Mouse (Mus musculus): ENCODE measurements around the gene Aifm1. TPM values are rescaled to one million over a fixed set of nuclear protein-coding genes. Genes with fewer than 3 reads are reported as not detected.
A peak's percentile ranks its signal among the peaks of the same experiment; 100 is the strongest.

Gene Aifm1
- polyA plus RNA-seq, 1 experiment from 2014 or later: 70.3 TPM

DNA sequence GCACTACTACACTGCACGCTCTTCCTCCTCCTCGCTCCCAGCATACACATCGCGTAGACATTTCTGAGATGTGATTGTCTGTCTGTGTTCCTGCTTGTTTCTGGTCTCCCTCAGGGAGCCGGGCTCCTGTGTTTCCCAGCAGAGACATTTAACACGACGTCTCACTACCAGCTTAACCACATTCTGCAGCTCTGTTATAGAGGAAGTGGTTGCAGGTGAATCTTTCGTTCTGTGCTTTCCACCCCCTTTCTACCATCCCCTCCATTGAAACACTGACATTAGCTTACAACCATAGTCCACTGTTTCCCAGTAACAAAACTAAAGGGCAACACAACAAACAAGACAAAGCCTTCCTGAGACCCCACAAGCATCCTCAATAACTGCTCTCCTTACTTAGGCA, 19.6 kb downstream of the Aifm1 start:
- no peak overlapping the region for H3K4me2 ChIP-seq
- no peak for ATAC-seq (ENCODE audit: insufficient number of reproducible peaks, insufficient read depth, low FRiP score, low TSS enrichment, low read depth)
- 91% methylated on average over 8 of the region's 8 CpGs for WGBS
- H3K9me3 ChIP-seq: no peaks in the 10 kb centered on the region
- H3K27me3 ChIP-seq: no peaks in the 10 kb centered on the region
- H3K4me3 ChIP-seq: no peak overlapping the region
- H3K36me3 ChIP-seq: peaks cover 20% of the 10 kb centered on the region
- no peak overlapping the region for H3K27ac ChIP-seq
- no peak overlapping the region for H3K9ac ChIP-seq
- no peaks in the 10 kb centered on the region for H3K4me1 ChIP-seq

GRCm38 (mm10) chrX:48481687-48482086, 31.7 kb downstream of the Aifm1 start:
- no peak overlapping the region for H3K9ac ChIP-seq
- peaks cover 29% of the 10 kb centered on the region for H3K36me3 ChIP-seq
- H3K27ac ChIP-seq: no peak overlapping the region
- no peak overlapping the region for H3K4me3 ChIP-seq
- H3K4me2 ChIP-seq: no peak overlapping the region
- ATAC-seq (ENCODE audit: insufficient number of reproducible peaks, insufficient read depth, low FRiP score, low TSS enrichment, low read depth): no peak
- H3K9me3 ChIP-seq: no peaks in the 10 kb centered on the region
- H3K27me3 ChIP-seq: no peaks in the 10 kb centered on the region
- no peaks in the 10 kb centered on the region for H3K4me1 ChIP-seq
- WGBS: 90% methylated on average over 7 of the region's 7 CpGs

DNA sequence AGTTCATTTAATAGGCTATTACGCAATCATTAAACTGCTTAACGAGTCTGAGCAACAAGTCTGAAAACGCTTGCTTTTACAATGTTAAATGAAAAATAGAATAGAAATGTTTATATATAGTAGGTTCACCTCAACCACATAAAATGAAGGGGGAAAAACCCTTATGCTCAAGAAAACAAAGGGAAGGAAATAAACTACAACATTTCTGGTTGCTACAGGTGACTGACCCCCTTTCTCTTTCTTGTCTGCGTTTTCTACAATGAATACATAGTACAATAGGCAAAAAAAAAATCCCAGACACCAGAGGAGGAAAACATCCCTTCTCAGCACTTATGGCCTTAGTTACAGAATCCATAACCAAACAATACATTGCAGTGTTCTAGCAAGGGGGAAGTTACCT, 32.3 kb downstream of the Aifm1 start:
- Histone ChIP-seq H3K36me3 (peaks cover 32% of the 10 kb centered on the region), H3K27me3 (no peaks in the 10 kb centered on the region), H3K4me1 (no peaks in the 10 kb centered on the region), H3K4me2 (no peak overlapping the region), H3K9ac (no peak overlapping the region), H3K4me3 (no peak overlapping the region), H3K27ac (no peak overlapping the region), H3K9me3 (no peaks in the 10 kb centered on the region)
- WGBS: 79% methylated on average over 4 of the region's 4 CpGs
- ATAC-seq (ENCODE audit: insufficient number of reproducible peaks, insufficient read depth, low FRiP score, low TSS enrichment, low read depth): no peak

DNA sequence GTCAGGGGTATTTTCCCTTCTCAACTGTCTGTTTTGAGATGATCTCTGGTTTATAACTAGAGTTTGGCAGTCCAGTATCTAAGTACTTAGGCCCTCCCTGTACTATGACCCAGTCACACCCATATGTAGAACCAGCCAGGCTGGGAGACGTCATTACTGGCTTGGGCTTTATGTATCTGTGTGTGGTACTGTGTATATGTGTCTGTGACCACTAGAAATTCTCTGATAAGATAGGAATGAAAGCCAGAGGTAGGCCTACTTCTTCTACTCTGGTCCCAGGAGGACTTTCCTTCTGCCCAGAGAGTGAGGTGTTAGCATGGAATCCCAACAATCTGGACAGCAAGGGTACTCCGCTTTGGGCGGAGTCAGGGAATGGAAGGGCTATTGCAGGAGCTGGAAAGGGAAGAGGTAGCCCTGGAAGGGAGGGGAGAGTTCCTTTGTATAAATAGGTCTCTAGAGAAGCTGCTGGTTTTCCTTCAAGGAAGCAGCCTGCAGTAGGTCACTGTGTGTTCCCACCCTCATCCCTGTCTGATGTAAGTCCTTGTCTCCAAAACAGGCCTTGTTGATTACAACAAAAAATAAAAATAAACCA, 45.9 kb downstream of the Aifm1 start:
- no peak overlapping the region for H3K27ac ChIP-seq
- no peak overlapping the region for H3K4me3 ChIP-seq
- H3K4me2 ChIP-seq: no peak overlapping the region
- H3K36me3 ChIP-seq: peaks cover 2% of the 10 kb centered on the region; the same call in 1 of the 2 replicates
- WGBS: 78% methylated on average over 3 of the region's 3 CpGs
- H3K9ac ChIP-seq: no peak overlapping the region
- no peaks in the 10 kb centered on the region for H3K27me3 ChIP-seq
- no peak for ATAC-seq (ENCODE audit: insufficient number of reproducible peaks, insufficient read depth, low FRiP score, low TSS enrichment, low read depth)
- no peaks in the 10 kb centered on the region for H3K9me3 ChIP-seq
- H3K4me1 ChIP-seq: no peaks in the 10 kb centered on the region

DNA sequence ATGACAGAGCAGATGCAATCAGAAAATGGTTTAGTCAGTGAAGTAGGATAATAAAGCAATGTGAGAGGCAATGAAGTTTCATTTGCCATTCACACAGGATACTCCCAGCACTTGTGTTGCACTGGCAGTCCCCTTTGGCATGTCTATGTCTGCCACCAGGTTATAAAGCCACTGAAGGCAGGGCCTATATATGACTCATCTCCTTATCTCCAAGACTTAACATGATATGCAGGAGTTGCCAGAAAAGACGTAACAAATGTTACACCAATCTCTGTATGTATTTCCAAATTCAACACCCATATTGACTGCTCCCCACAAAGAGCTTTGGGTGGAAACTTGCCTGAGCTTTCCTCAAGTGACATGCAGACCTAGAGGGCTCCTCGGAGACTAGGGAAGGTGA, 47.2 kb downstream of the Aifm1 start:
- no peak overlapping the region for H3K27ac ChIP-seq
- H3K9me3 ChIP-seq: no peaks in the 10 kb centered on the region
- ATAC-seq (ENCODE audit: insufficient number of reproducible peaks, insufficient read depth, low FRiP score, low TSS enrichment, low read depth): no peak
- no peak overlapping the region for H3K4me2 ChIP-seq
- H3K27me3 ChIP-seq: no peaks in the 10 kb centered on the region
- H3K9ac ChIP-seq: no peak overlapping the region
- H3K4me3 ChIP-seq: no peak overlapping the region
- no peaks in the 10 kb centered on the region for H3K36me3 ChIP-seq
- H3K4me1 ChIP-seq: no peaks in the 10 kb centered on the region
- 85% methylated on average over 2 of the region's 2 CpGs for WGBS

- Histone ChIP-seq H3K9ac (no peak overlapping the region), H3K27me3 (no peaks in the 10 kb centered on the region), H3K27ac (no peak overlapping the region), H3K36me3 (no peaks in the 10 kb centered on the region), H3K9me3 (no peaks in the 10 kb centered on the region), H3K4me3 (no peak overlapping the region), H3K4me1 (no peaks in the 10 kb centered on the region), H3K4me2 (no peak overlapping the region)
- ATAC-seq (ENCODE audit: insufficient number of reproducible peaks, insufficient read depth, low FRiP score, low TSS enrichment, low read depth): no peak
- 90% methylated on average over 6 of the region's 6 CpGs for WGBS
These were observed 48.9 kb downstream of the Aifm1 start for GRCm38 (mm10) chrX:48464436-48464835.

GRCm38 (mm10) chrX:48463636-48464035, 49.7 kb downstream of the Aifm1 start:
- no peak overlapping the region for H3K4me3 ChIP-seq
- no peaks in the 10 kb centered on the region for H3K4me1 ChIP-seq
- no peak overlapping the region; the same call in 1 of the 2 replicates for H3K4me2 ChIP-seq
- H3K27me3 ChIP-seq: no peaks in the 10 kb centered on the region
- no peak overlapping the region for H3K27ac ChIP-seq
- ATAC-seq (ENCODE audit: insufficient number of reproducible peaks, insufficient read depth, low FRiP score, low TSS enrichment, low read depth): no peak
- WGBS: 86% methylated on average over 4 of the region's 4 CpGs
- no peaks in the 10 kb centered on the region for H3K36me3 ChIP-seq
- H3K9me3 ChIP-seq: no peaks in the 10 kb centered on the region
- H3K9ac ChIP-seq: no peak overlapping the region

- no peaks in the 10 kb centered on the region for H3K4me1 ChIP-seq
- peak within 1 kb of the TSS; percentile 67 for H3K9ac ChIP-seq
- H3K9me3 ChIP-seq: no peaks in the 10 kb centered on the region
- H3K36me3 ChIP-seq: no peaks in the 10 kb centered on the region
- 14% methylated on average over 38 of the region's 38 CpGs for WGBS
- H3K4me2 ChIP-seq: peak within 1 kb of the TSS; percentile 64
- H3K27ac ChIP-seq: peak within 1 kb of the TSS; percentile 7; the same call in 1 of the 2 replicates
- H3K27me3 ChIP-seq: no peaks in the 10 kb centered on the region
- H3K4me3 ChIP-seq: peak within 1 kb of the TSS; percentile 43
- peak; percentile 76; the same call in 1 of the 2 replicates for ATAC-seq (ENCODE audit: insufficient number of reproducible peaks, insufficient read depth, low FRiP score, low TSS enrichment, low read depth)
These were observed 50.4 kb downstream of the Aifm1 start, which contains the start of gene Elf4 for GRCm38 (mm10) chrX:48462754-48463507. TSS of gene Elf4 (minus strand) at chrX:48463132.

DNA sequence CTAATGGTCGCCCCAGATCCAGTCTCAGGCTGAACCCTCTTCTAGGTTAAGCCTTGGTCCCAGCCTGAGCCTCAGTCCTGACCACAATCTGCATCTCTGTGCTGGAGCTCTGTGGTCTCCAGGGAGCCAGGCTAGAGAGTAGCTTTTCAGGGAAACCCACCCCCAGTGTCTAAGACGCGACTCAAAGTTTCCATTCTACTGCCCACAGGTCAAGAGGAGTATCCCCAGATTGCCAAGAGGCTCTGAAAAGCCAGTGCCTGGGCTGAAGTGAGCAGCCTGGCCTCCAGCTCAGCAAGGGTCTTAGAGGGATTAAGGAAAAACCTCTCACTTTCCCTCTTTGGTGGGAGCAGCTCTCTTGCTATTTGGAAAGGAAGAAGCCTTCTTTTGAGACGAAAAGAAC, 51.1 kb downstream of the Aifm1 start:
- no peak for ATAC-seq (ENCODE audit: insufficient number of reproducible peaks, insufficient read depth, low FRiP score, low TSS enrichment, low read depth)
- no peak overlapping the region for H3K9ac ChIP-seq
- WGBS: 30% methylated on average over 4 of the region's 4 CpGs

DNA sequence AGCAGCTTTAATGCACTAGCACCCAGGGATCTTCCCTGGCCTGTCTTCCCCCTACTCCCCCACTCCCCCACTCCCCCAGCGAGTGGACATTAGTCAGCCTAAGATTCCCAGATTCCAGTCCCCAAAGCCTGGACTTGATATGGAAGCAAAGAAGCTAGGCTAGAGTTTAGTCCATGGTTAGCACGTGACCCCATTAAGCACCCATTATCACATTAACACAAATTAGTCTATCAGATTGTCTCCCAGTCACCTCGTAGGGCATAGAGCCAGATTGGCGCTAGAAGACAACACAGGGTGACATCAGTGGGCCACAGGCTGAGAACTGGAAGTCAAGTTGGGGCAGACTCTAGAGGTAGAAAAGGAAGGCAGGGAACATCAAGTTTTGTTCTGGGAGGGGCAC, 52.4 kb downstream of the Aifm1 start:
- H3K4me3 ChIP-seq: no peak overlapping the region
- ATAC-seq (ENCODE audit: insufficient number of reproducible peaks, insufficient read depth, low FRiP score, low TSS enrichment, low read depth): no peak
- H3K27me3 ChIP-seq: no peaks in the 10 kb centered on the region; the same call in 1 of the 2 replicates
- no peak overlapping the region for H3K4me2 ChIP-seq
- H3K9ac ChIP-seq: no peak overlapping the region
- no peaks in the 10 kb centered on the region for H3K36me3 ChIP-seq
- H3K9me3 ChIP-seq: no peaks in the 10 kb centered on the region
- H3K4me1 ChIP-seq: no peaks in the 10 kb centered on the region
- H3K27ac ChIP-seq: no peak overlapping the region
- 72% methylated on average over 4 of the region's 4 CpGs for WGBS

More for the DNA sequence above, 51.1 kb downstream of the Aifm1 start:
- Histone ChIP-seq H3K27me3 (no peaks in the 10 kb centered on the region), H3K4me1 (no peaks in the 10 kb centered on the region), H3K9me3 (no peaks in the 10 kb centered on the region), H3K4me3 (peak overlapping the region; percentile 43), H3K27ac (no peak overlapping the region), H3K36me3 (no peaks in the 10 kb centered on the region), H3K4me2 (peak overlapping the region; percentile 64)

- H3K27ac ChIP-seq: no peak overlapping the region
- ATAC-seq (ENCODE audit: insufficient number of reproducible peaks, insufficient read depth, low FRiP score, low TSS enrichment, low read depth): no peak
- no peaks in the 10 kb centered on the region for H3K9me3 ChIP-seq
- no peak overlapping the region for H3K4me3 ChIP-seq
- no peak overlapping the region for H3K9ac ChIP-seq
- H3K4me1 ChIP-seq: no peaks in the 10 kb centered on the region
- no peaks in the 10 kb centered on the region; the same call in none of the 2 replicates for H3K27me3 ChIP-seq
- 79% methylated on average over 7 of the region's 7 CpGs for WGBS
- no peak overlapping the region for H3K4me2 ChIP-seq
- no peaks in the 10 kb centered on the region for H3K36me3 ChIP-seq
These were observed 52.9 kb downstream of the Aifm1 start for GRCm38 (mm10) chrX:48460496-48460895.

GRCm38 (mm10) chrX:48456956-48457355, 56.4 kb downstream of the Aifm1 start:
- Histone ChIP-seq H3K4me1 (no peaks in the 10 kb centered on the region), H3K27me3 (peaks cover 17% of the 10 kb centered on the region), H3K4me2 (no peak overlapping the region), H3K9me3 (no peaks in the 10 kb centered on the region), H3K36me3 (no peaks in the 10 kb centered on the region), H3K4me3 (no peak overlapping the region), H3K27ac (no peak overlapping the region), H3K9ac (no peak overlapping the region)
- WGBS: 45% methylated on average over 6 of the region's 6 CpGs
- no peak for ATAC-seq (ENCODE audit: insufficient number of reproducible peaks, insufficient read depth, low FRiP score, low TSS enrichment, low read depth)

All from embryonic facial prominence, embryonic 13.5 days (tissue).